Mouse (Mus musculus): ENCODE results near the gene Prdm13. TPM values are rescaled to one million over a fixed set of nuclear protein-coding genes. Genes with fewer than 3 reads are reported as not detected.

The Prdm13 gene
- 0.32 and 0.33 TPM in 2 replicates for polyA plus RNA-seq (2015; fragmentation: Nextera tagmentation; extraction: Ambion mirVana)

GRCm38 (mm10) chr4:21685595-21686091, at the start of gene Prdm13:
TSS of gene Prdm13 (minus strand) at chr4:21685963.

DNA sequence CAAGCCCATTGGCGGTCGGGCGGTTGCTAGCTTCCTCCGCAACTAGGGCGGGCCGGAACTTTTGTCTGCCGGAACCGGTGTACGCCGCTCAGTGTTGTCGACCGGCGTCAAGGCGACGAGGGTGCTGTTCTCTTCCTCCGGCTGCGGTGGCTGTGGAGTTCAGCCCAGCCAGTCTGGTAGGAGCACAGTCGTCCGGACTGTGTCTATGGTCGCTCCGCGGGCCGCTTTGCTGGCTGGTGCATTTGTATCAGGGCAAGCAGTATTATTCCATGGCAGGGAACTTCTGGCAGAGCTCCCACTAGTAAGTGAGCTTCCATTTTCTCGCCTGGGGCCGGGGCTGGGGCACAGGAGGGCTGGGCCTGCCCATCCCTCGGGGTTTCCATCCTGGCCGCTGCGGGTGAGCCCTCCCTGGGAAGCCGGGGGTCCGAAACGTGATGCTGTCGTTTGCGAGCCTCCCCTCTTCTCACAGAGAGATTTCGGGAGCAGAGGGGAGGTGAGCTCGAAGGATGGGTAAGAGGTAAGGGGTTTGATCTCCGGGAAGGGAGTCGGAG, 41.9 kb upstream of the Prdm13 start, which contains the start of gene Ccnc:
Gene Ccnc (plus strand): TSS at position 87 of the 551 bp plus-strand sequence.

Other genes with a start within 250 kb of the Prdm13 start
- gene Ccnc, start 41.7 kb upstream of the Prdm13 start, polyA plus RNA-seq (2015; fragmentation: Nextera tagmentation; extraction: Ambion mirVana) = 61.3 and 63.9 TPM in 2 replicates
- gene Usp45, start 81.2 kb upstream of the Prdm13 start, polyA plus RNA-seq (2015; fragmentation: Nextera tagmentation; extraction: Ambion mirVana) = 4.5 and 4.8 TPM in 2 replicates
- 25.8 and 26.2 TPM in 2 replicates for gene Tstd3, start 81.2 kb upstream of the Prdm13 start, polyA plus RNA-seq (2015; fragmentation: Nextera tagmentation; extraction: Ambion mirVana)
- 117 and 145 TPM in 2 replicates for gene Pnisr, start 161.6 kb upstream of the Prdm13 start, polyA plus RNA-seq (2015; fragmentation: Nextera tagmentation; extraction: Ambion mirVana)
- gene Coq3, start 193.7 kb upstream of the Prdm13 start, polyA plus RNA-seq (2015; fragmentation: Nextera tagmentation; extraction: Ambion mirVana) = 18.8 and 20.9 TPM in 2 replicates
- gene Faxc, start 245.4 kb upstream of the Prdm13 start, polyA plus RNA-seq (2015; fragmentation: Nextera tagmentation; extraction: Ambion mirVana) = 10.0 and 10.8 TPM in 2 replicates

All from neural tube, postnatal 0 days (tissue).